Mouse (Mus musculus) regulatory T cell (primary cell): ENCODE results near the gene Xbp1.
"Not testable (repeated sequence)": the region's sequence is repeated elsewhere in the genome, so short reads cannot be mapped to it uniquely, and the experiment has no call there.

ENCODE experiments used
- in situ Hi-C: fragments of 300-600 bp; cut with MboI, MseI; formaldehyde crosslinking; loops from one replicate; pipeline ENCODE4 v1.15.1; 2025; ENCODE audit warnings: high pct_unique_total_duplicates

Gene Xbp1

DNA sequence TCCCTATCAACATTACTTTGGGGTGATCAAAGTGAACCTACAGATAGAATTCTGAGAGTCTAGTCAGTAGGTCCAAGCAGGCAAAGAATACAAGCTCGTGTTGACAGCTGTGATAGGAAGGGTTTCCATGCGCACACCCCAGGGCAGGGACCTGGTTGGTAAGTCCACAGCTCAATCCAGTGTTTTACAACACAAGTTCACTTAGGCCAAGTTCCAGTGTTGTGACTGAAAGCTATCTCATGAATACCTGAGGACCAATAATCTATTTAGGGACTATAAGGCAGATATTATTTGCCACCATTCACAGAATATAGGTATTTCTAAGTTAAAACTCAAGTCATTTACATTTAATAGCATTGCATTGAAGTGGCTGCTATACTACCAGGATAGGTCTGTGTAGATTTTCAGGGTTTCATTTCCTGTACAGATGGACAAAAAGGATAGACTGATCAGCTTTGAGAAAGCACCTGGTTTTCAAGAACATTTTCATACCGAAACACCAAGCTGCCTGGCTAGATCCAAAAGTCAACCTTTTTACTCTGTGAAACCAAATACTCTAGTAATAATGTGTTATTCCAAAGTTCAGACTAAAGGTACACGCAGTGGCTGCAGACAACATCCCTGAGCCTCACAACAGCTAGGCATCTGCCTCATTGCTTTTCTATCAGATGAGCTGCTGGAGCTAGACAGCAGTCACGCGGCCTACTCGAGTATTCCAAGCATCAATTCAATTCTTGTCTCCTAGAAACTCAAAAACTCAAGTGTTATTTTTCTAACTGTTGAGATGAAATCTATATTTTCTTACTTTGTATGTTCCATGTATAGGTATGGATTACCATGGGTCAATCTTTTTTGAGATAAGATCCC lies 6.3 kb downstream of the Xbp1 start:
- in situ Hi-C loops = no loop called here

DNA sequence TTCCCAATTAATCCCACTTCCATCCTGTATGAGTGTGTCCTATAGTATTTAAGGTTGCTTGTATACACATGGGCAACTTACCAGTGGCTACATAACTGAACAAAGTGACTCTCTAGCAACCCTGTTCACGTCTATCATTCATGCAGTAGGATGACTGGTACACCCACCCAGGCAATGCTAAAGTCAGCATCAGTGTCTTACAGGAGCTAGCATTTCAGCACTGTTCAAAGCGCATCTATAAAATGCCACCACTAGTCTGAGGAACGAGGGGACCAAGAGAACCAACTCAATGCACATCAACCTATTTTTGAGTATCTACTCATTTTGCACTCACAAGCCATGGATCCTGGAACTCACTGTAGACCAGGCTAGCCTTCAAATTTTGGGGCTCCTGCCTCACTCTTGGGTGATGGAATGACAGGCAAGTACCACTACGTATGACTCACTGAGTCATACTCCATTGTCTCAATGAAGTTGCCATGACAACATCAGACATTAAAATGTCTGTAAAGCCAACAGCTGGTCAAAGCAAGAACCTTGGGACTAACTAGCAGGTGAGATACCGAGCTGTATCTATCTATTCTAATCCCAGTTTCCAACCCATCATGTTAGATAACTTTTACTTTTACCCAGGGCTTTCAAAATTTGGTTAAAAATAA lies 7.5 kb downstream of the Xbp1 start:
- in situ Hi-C loops = no loop called here

DNA sequence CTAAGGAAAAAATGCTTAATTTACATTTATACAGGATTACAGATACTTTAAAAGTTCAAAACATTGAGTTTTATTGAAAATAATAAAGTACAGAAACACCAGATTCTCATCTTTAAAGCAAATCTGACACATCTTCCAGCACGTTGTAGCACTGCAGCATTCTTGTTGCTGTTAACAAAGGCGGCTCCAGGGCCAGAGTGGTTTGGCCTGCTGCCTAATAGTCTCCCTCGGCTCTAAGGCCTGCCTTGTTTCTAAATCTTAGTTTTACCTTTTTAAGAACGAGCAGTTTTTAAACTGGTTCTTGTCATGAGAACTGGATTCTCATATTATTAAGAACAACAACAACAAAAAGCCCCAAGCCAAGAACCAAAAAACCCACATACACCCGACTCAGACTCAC lies 8.4 kb downstream of the Xbp1 start:
- in situ Hi-C loops = no loop called here

DNA sequence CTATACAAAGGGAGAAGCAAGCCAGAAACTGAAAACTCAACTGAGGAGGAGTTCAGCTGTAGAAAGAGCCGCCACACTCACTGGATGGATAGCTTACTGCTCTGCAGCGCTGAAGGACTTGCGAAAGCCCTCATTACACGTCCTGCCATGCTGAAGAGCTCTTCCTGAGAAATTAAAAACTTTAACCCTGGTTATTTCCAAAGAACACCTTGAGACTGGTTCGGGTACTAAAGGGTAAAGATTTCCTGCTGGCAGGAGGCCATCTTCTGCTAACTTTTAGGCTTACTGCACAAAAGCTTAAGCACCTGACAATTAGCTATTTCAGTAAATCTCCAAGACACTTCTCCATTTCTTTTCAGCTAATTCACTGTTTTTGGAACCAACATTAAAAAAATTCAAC lies 9.7 kb downstream of the Xbp1 start:
- in situ Hi-C loops = no loop called here

GRCm38 (mm10) chr11:5530717-5531116 lies 10.3 kb downstream of the Xbp1 start:
- in situ Hi-C loops = no loop called here

GRCm38 (mm10) chr11:5533108-5533507 lies 12.6 kb downstream of the Xbp1 start:
- in situ Hi-C loops = no loop called here

GRCm38 (mm10) chr11:5537454-5537853 lies 17.0 kb downstream of the Xbp1 start:
- in situ Hi-C loops = not testable (repeated sequence)

DNA sequence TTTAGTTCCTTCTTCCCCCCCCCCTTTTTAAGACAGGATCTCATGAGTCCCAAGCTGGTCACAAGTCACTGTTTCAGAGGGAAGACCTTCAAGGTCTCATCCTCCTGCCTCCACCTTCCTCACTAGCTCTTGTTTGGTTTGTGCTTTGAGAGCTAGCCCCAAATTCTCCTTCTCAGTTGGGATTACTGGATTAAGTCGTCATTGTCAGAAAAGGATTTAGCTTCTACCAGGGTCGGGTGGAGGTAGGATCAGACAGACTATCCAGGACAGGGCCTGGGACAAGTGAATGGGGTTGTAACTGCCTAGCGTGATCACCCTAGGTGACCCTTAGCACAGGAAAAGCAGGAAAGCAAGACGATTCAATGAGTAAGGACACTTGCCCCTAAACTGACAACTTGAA lies 19.9 kb downstream of the Xbp1 start:
- in situ Hi-C loops = no loop called here

- in situ Hi-C loops = no loop called here
These were observed 20.9 kb downstream of the Xbp1 start for GRCm38 (mm10) chr11:5541230-5541798.

- in situ Hi-C loops = no loop called here
These were observed 21.5 kb downstream of the Xbp1 start, which contains the start of gene Ccdc117 for GRCm38 (mm10) chr11:5541799-5542481. Ccdc117 (minus strand) TSS chr11:5542187.

DNA sequence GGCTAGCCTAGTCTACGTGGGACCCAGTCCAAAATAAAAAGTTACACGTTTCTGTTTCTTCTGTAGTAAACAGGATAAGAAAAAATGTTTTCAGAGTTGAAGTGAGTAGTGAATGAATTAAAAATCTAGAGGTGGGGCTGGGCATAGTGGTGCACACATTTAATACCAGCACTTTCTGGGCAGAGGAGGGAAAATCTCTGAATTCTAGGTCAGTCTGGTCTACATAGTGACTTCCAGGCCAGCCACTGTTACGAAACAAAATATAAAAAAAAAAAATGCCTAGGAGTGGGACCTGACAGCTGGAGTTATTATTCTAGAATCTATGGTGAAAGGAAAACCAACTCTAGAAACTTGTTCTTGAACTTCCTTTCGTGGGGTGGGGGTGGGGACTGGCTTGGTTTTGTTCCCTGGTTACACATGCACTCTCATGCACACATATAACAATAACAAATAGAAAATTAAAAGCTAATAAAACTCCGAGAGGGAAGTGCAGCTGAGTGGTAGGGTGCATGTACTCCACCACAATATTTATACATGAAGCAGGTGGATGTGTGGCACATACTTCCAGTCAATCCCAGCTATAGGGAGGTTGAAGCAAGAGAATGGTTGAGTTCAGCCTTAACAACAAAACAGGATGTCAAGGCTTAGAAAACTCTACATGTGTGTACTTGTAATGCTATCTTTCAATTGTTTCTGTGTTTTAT lies 22.2 kb downstream of the Xbp1 start:
- in situ Hi-C loops = no loop called here

GRCm38 (mm10) chr11:5543281-5543680 lies 22.8 kb downstream of the Xbp1 start:
- in situ Hi-C loops = no loop called here

- in situ Hi-C loops = not testable (repeated sequence)
These were observed 24.2 kb downstream of the Xbp1 start for GRCm38 (mm10) chr11:5544709-5545108.

DNA sequence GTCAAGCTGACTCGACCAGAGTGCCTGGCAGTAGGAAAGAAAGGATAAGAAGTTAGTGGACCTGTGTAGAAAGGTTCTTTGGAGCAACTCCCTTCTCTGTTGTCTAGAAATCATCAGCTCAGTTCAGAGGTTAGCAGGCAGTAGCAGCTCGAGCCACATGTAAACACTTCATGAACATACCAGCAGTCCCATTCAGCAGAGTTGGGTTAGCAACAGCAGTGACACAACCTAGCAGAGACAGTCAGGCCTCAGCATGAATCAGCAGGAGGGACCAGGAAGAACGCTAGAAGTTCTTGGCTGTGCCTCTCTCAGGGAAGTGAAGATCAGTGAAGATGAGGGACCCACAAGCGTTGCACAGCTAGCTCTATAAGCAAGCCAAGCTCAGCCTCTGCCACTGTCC lies 25.0 kb downstream of the Xbp1 start:
- in situ Hi-C loops = no loop called here

DNA sequence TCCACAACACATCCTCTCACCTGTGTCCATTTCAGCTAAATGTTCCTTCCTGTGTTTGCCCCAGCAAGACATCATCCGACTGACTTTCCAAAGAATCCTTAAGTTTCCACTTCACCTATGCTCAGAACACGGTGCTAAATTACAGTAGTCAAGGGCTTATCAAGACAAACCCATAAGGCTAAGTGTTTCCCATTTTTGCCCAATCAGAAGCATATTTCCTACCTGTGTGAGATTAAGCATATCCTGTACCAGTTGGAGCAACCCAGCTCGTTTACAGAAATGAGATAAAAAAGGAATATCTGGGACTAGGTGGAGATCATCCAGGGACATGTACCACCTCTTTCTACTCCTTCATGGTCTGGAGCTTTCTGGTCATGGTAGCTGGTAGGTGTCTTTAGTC lies 26.2 kb downstream of the Xbp1 start:
- in situ Hi-C loops = no loop called here

GRCm38 (mm10) chr11:5551430-5551829 lies 31.0 kb downstream of the Xbp1 start:
- in situ Hi-C loops = no loop called here

DNA sequence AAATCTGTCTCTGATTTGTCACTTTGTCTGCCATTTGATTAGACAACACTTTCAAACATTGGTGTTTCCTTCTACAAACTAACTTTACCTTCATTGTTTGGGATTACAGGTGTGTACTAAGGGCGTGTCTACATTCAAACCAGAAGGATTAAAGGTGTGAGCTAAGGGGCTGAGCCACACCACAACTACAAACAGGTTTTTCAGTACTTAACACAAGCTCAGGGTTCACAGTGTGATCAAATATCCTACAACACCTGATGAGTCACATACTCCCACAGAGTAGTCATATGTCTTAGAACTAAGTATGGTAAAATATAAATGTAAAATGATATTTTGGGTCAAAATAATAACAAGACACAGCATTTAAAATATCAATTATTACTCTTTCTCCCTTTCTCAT lies 31.5 kb downstream of the Xbp1 start:
- in situ Hi-C loops = no loop called here

- in situ Hi-C loops = no loop called here
These were observed 39.8 kb downstream of the Xbp1 start for GRCm38 (mm10) chr11:5560273-5560672.

DNA sequence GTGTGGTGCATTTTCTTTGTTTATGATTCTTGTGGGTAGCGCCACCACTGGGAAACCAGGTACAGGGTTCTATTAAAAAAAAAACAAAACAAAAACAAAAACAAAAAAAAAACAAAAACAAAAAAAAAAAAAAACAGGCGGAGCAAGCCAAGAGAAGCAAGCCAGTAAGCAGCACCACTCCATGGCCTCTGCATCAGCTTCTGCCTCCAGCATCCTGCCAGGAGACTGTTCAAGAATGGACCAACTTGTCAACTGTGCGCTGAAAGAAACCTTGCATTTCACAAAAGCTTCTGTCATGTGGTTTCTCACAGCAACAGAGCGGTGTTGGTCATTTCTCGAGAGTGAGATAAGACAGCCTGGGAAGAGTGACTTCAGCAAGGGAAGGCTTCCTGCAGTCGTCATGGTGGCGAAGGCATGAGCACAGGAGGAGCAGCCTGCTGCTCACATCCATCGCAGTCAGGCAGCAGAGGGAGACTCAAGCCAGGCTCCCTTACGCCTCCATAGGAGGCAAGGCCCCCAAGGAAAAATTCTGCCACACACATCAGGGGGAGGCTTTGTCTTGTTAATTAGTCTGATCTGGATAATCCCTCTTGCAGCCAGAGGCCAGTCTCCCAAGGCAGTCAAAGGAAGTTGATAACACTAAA lies 42.3 kb downstream of the Xbp1 start:
- in situ Hi-C loops = no loop called here

DNA sequence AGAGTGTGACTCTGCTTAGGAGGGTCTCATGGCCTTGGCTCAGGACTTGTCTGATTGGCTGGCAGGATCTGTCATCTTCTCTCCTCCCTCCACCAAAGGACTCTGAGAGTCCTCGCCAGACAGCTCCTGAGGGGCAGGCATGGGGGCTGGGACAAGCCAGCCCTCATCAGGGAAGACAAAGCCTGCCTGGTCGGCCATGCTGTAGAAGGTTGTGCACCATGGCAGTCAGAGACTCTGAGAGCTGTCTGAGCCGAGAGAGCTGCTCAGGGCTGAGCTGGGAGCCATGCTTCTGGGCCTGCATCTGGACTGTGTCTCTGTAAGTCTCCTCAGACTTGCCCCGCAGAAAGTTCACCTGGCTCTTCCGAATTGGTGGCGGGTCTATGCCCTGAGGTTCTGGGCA lies 43.4 kb downstream of the Xbp1 start:
- in situ Hi-C loops = no loop called here

GRCm38 (mm10) chr11:5565596-5565995 lies 45.1 kb downstream of the Xbp1 start:
- in situ Hi-C loops = no loop called here
